Mouse (Mus musculus): ENCODE measurements around the gene Tdpoz2.
"Not testable (repeated sequence)": the region's sequence is repeated elsewhere in the genome, so short reads cannot be mapped to it uniquely, and the experiment has no call there.

Gene Tdpoz2

GRCm38 (mm10) chr3:93652586-93652985 lies at the start of gene Tdpoz2:
Gene Tdpoz2 (minus strand): TSS chr3:93652686.
- no peak for DNase-seq (ENCODE audit: low spot score in 2 of 2)

- DNase-seq (ENCODE audit: low spot score in 2 of 2) = not testable (repeated sequence)
Observed at GRCm38 (mm10) chr3:93692970-93693369, 40.5 kb upstream of the Tdpoz2 start, which contains the start of gene Gm37596. Gene Gm37596 (minus strand): TSS chr3:93693070.

- not testable (repeated sequence) for DNase-seq (ENCODE audit: low spot score in 2 of 2)
Observed at GRCm38 (mm10) chr3:93676210-93676609, 23.7 kb upstream of the Tdpoz2 start, which contains the start of gene Tdpoz1. Gene Tdpoz1 (minus strand): TSS chr3:93676310.

GRCm38 (mm10) chr3:93670805-93671503 lies 18.5 kb upstream of the Tdpoz2 start:
- not testable (repeated sequence) for DNase-seq (ENCODE audit: low spot score in 2 of 2)

- DNase-seq (ENCODE audit: low spot score in 2 of 2) = no peak
Observed at GRCm38 (mm10) chr3:93654260-93654659, 1.8 kb upstream of the Tdpoz2 start.

- not testable (repeated sequence) for DNase-seq (ENCODE audit: low spot score in 2 of 2)
Observed at GRCm38 (mm10) chr3:93630917-93631714, 21.4 kb downstream of the Tdpoz2 start.

- peak in 1 of 2 experiments; percentile 11 for DNase-seq (ENCODE audit: low spot score in 2 of 2)
Observed at GRCm38 (mm10) chr3:93608970-93609369, 43.5 kb downstream of the Tdpoz2 start.

- DNase-seq (ENCODE audit: low spot score in 2 of 2) = no peak
Observed at GRCm38 (mm10) chr3:93601903-93602302, 50.6 kb downstream of the Tdpoz2 start.

Measured in frontal cortex, postnatal 14 days (tissue).